Mouse (Mus musculus) gastrocnemius, postnatal 4 days (tissue): ENCODE results near the gene Gtf2a2. TPM values are rescaled to one million over a fixed set of nuclear protein-coding genes. Genes with fewer than 3 reads are reported as not detected.

Experiments used
- DNase-seq, 2 experiments: peaks; one replicate each; pipeline ENCODE4 v3.0.0; 2021 to 2022; ENCODE audit warnings: low spot score in 2 of 2, mixed read lengths in 2 of 2
- total RNA-seq, 2 experiments: library from RNA; stranded (reverse); gene quantifications; 2 replicates each; pipeline ENCODE4 v1.2.3; 2021

The Gtf2a2 gene
- total RNA-seq, 2 experiments from 2014 or later = 59.9 to 79.1 TPM

GRCm38 (mm10) chr9:70049839-70050238 is 37.5 kb downstream of the Gtf2a2 start:
- no peak for DNase-seq

GRCm38 (mm10) chr9:70052730-70053129 is 40.4 kb downstream of the Gtf2a2 start:
- no peak for DNase-seq

DNA sequence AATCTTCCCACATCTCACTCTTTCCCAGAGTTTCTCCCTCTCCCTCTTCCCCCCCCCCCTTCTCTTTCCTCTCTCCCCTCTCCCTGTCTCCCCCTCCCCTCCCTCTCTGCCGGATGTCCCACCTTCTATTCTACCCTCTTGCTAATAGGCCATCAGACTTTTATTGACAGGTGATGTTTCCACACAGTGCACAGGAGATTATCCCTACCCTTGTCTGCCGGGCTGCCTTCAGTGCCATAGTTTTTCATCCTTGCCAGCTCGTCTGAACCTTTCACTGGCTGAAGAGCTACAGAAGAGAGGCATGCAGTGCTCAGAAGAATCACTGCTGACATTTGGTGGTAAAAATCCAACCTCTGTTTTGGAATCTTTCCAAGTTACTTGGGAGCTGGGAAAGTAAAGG is 41.1 kb downstream of the Gtf2a2 start:
- DNase-seq = no peak

DNA sequence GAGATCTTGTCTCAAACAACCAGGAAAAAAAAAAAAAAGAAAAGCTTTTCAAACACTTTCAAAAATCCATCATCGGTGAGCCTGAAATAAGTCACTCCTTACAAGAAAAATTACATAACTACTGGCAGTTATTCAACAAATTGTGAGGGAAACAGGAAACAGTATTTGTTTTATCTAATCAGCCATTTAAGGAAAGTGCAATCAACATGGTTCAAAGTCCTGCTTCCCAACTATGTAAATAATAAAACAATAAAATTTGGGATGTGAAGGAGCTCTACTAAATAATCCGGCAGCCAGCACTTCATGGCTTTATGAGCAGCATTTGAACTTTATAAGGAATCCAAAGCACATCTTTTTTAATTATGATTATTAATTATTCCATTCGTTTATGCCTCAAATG is 49.7 kb downstream of the Gtf2a2 start:
- DNase-seq = no peak

DNA sequence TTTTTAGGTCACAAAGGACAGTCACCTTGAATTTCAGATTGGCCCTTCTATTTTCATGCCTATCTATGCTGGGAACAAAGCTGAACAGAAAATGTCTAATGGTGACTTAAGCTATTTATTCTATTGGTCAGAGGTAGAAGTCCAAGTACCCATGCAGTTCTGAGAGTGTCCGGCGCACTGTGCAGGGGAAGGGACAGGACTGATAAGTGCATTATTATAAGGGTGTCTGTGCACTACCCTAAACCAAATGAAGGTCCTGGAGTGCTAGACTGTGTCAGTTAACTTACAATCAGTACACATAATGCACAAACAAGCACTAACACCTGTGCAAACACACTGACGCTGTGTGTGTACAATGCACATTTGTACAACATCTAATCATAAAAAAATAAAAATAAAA is 55.1 kb downstream of the Gtf2a2 start:
- no peak for DNase-seq

DNA sequence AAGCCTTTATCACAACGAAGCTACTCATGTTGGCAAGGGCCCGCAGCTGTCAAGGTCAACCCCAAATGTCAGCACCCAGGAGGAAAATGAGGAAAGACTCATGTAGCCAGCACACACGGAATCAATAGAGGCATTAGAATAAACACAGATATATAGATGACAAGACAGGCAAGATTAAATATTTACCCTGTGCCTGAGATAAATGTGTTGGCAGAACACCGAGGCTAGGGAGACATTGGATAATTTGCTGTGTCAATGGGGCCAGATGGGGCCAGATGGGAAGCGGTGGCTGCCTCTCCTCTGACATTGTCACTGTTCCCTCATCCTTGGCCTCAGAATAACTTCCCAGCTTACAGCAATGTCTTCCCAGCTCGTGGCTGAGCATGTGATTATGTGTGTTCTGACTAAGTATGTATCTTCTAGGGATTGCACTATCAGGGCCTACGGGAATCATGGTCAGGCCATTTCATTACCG is 57.6 kb downstream of the Gtf2a2 start:
- no peak for DNase-seq

DNA sequence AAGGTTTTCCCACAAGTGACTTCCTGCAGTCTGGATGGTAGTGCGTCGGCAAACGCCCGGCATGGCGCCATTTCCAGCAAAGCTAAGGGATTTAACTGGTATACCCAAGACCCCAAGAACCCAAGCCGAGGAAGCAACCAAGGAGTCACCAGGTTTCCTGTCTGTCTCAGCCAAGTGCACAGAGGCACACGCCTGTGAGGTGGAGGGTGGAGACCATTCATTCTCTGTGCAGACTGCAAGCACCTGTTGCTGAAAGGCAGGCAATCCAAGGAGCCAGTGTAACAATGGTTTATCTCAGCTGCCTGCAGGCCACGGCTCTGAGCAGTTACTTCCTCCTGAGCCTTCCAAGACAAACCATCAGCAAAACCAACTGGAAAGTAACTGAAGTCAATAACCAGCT is 60.0 kb downstream of the Gtf2a2 start:
- DNase-seq = no peak

Other genes starting within 250 kb of the Gtf2a2 start
- gene Bnip2, start 23.1 kb upstream of the Gtf2a2 start, total RNA-seq = 10 to 100 TPM; 81.0 to 81.7 TPM
- not detected for gene Gcnt3, start 25.5 kb downstream of the Gtf2a2 start, total RNA-seq
- gene Fam81a, start 130.0 kb downstream of the Gtf2a2 start, total RNA-seq = 1 to 10 TPM; 4.0 to 4.4 TPM
- 10 to 100 TPM; 27.9 to 34.7 TPM for gene Myo1e, start 194.8 kb downstream of the Gtf2a2 start, total RNA-seq